Mouse (Mus musculus): ENCODE data around the gene Camk1d. TPM values are rescaled to one million over a fixed set of nuclear protein-coding genes. Genes with fewer than 3 reads are reported as not detected.

The Camk1d gene
- 6.5 and 8.4 TPM in 2 replicates for polyA plus RNA-seq (2015; fragmentation: Nextera tagmentation; extraction: Ambion mirVana)

DNA sequence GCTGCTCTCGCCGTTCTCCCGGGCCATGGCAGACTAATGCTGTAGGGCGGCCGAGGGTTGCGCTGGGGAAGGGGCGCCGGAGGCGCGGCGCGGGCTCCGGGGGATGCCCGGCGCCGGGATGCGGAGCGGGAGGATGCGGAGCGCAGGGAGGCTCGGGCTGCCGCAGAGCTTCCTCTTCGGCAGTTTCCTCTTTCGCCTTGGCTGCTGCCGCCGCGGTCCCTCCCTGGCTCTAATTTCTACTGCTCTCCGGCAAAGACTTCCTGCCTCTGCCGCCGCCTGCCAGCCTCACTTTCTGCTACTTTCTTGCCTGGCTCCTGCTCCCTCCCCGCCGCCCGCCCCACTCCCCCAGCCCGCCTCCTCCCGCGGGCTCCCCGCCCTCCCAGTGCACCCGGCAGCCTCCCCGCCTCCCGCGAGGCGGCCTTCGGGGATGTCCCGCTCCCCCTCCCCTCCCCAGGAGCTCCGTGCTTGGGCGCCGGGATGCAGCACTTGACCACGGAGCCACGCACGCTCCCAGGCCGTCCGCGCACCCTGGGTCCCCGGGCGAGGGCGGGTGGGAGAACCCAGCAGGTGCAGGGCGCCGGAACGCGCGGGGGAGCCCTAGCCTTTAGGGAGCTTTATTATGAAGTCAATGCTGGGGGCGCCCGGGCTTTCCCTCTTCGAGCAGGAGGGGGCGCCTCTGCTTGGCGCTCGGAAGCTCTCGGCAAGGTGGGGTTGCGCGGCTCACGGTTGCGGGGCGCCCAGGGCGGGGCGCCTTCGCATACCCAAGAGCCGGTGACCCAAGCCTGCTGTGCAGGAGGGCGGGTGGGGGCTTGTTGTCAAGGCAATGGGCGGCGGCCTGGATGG lies at the start of gene Camk1d:
Gene Camk1d, minus strand, starts transcription at position 305 of the 843 bp plus-strand sequence.
- Histone ChIP-seq H3K4me1 (peaks cover 17% of the 10 kb centered on the region), H3K9me3 (no peaks in the 10 kb centered on the region), H3K27me3 (peaks cover 10% of the 10 kb centered on the region), H3K9ac (replicated peaks) (peak within 1 kb of the TSS; percentile 57), H3K36me3 (no peaks in the 10 kb centered on the region), H3K4me2 (replicated peaks) (peak within 1 kb of the TSS; percentile 96), H3K27ac (replicated peaks) (peak within 1 kb of the TSS; percentile 84), H3K4me3 (peak within 1 kb of the TSS; percentile 61)
- WGBS: under 1% methylated on average over 73 of the region's 80 CpGs
- ATAC-seq (replicated peaks): peak; percentile 85

GRCm38 (mm10) chr2:5762031-5762430 lies 47.7 kb upstream of the Camk1d start:
- H3K9ac ChIP-seq (replicated peaks): no peak overlapping the region
- H3K4me1 ChIP-seq: no peaks in the 10 kb centered on the region
- H3K4me2 ChIP-seq (replicated peaks): no peak overlapping the region
- no peak for ATAC-seq (replicated peaks)
- H3K27me3 ChIP-seq: no peaks in the 10 kb centered on the region
- H3K27ac ChIP-seq (replicated peaks): no peak overlapping the region
- no peaks in the 10 kb centered on the region for H3K9me3 ChIP-seq
- 91% methylated on average over 3 of the region's 3 CpGs for WGBS
- no peak overlapping the region for H3K4me3 ChIP-seq
- no peaks in the 10 kb centered on the region for H3K36me3 ChIP-seq

DNA sequence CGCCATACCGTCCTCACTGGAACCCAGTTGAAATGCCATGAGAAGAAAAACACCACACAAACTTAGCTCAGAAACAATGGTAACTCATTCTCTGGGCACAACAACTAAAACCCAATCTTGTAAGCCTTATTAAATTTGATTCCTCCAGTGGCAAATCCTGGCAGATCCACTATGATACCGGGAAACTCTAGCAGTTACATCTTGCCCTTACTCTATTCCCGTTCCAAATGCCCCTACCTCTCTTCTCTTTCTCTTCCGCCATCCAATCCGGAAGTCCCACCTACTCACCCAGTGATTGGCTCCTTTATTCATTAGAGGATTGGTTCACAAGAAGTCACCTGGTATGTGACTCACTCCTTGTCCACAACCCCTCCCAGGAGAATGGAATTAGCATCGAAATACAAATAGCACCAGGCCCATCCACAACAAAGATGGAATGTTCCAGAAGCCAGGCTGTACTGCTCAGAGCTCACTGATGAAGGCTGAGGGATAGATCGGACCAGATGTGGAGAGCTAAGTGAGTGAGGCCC lies 46.2 kb upstream of the Camk1d start:
- 93% methylated on average over 8 of the region's 8 CpGs for WGBS

GRCm38 (mm10) chr2:5758569-5758968 lies 44.3 kb upstream of the Camk1d start:
- H3K36me3 ChIP-seq: no peaks in the 10 kb centered on the region
- no peak overlapping the region for H3K4me2 ChIP-seq (replicated peaks)
- no peak overlapping the region for H3K27ac ChIP-seq (replicated peaks)
- H3K4me1 ChIP-seq: no peaks in the 10 kb centered on the region
- no peak for ATAC-seq (replicated peaks)
- no peaks in the 10 kb centered on the region for H3K9me3 ChIP-seq
- WGBS: 98% methylated on average over 2 of the region's 2 CpGs
- no peak overlapping the region for H3K9ac ChIP-seq (replicated peaks)
- H3K27me3 ChIP-seq: no peaks in the 10 kb centered on the region
- H3K4me3 ChIP-seq: no peak overlapping the region

More for the DNA sequence above, 46.2 kb upstream of the Camk1d start:
- Histone ChIP-seq H3K4me2 (replicated peaks) (no peak overlapping the region), H3K9me3 (no peaks in the 10 kb centered on the region), H3K27ac (replicated peaks) (no peak overlapping the region), H3K4me1 (no peaks in the 10 kb centered on the region), H3K27me3 (no peaks in the 10 kb centered on the region), H3K36me3 (no peaks in the 10 kb centered on the region), H3K9ac (replicated peaks) (no peak overlapping the region), H3K4me3 (no peak overlapping the region)
- ATAC-seq (replicated peaks): no peak

- no peaks in the 10 kb centered on the region for H3K4me1 ChIP-seq
Observed at GRCm38 (mm10) chr2:5750872-5751271, 36.6 kb upstream of the Camk1d start.

DNA sequence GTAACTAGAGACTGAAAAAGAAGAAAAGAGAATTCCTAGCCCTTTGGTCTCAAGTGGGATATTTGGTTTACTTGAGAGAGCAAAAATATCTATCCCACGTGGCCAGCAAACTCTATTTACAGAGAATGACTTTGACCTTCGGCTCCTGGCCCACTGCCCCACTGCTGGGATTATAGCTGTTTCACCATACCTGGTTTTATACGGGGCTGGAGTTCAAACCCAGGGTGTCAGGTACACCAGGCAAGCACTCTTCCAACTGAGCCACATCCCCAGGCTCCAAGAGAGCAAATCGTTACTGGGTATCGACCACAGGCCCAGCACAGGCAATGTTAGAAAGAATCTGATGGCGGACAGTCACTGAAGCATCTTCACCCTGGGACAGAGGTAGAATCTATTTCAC lies 34.9 kb upstream of the Camk1d start:
- no peak for ATAC-seq (replicated peaks)
- H3K4me1 ChIP-seq: no peaks in the 10 kb centered on the region
- no peaks in the 10 kb centered on the region for H3K9me3 ChIP-seq
- H3K4me3 ChIP-seq: no peak overlapping the region
- no peak overlapping the region for H3K9ac ChIP-seq (replicated peaks)
- no peaks in the 10 kb centered on the region for H3K27me3 ChIP-seq
- WGBS: 91% methylated on average over 6 of the region's 6 CpGs
- H3K4me2 ChIP-seq (replicated peaks): no peak overlapping the region
- no peak overlapping the region for H3K27ac ChIP-seq (replicated peaks)
- no peaks in the 10 kb centered on the region for H3K36me3 ChIP-seq

More at GRCm38 (mm10) chr2:5750872-5751271, 36.6 kb upstream of the Camk1d start:
- 89% methylated on average over 3 of the region's 3 CpGs for WGBS
- no peak for ATAC-seq (replicated peaks)
- H3K9me3 ChIP-seq: no peaks in the 10 kb centered on the region
- H3K4me2 ChIP-seq (replicated peaks): no peak overlapping the region
- no peak overlapping the region for H3K27ac ChIP-seq (replicated peaks)
- no peaks in the 10 kb centered on the region for H3K27me3 ChIP-seq
- no peaks in the 10 kb centered on the region for H3K36me3 ChIP-seq
- no peak overlapping the region for H3K4me3 ChIP-seq
- H3K9ac ChIP-seq (replicated peaks): no peak overlapping the region

GRCm38 (mm10) chr2:5747545-5748043 lies 33.3 kb upstream of the Camk1d start:
- ATAC-seq (replicated peaks): no peak
- Histone ChIP-seq H3K9me3 (no peaks in the 10 kb centered on the region), H3K36me3 (no peaks in the 10 kb centered on the region), H3K9ac (replicated peaks) (no peak overlapping the region), H3K27ac (replicated peaks) (no peak overlapping the region), H3K4me2 (replicated peaks) (no peak overlapping the region), H3K4me1 (no peaks in the 10 kb centered on the region), H3K27me3 (no peaks in the 10 kb centered on the region), H3K4me3 (no peak overlapping the region)
- 84% methylated on average over 5 of the region's 5 CpGs for WGBS

- ATAC-seq (replicated peaks): no peak
- Histone ChIP-seq H3K4me2 (replicated peaks) (no peak overlapping the region), H3K9ac (replicated peaks) (no peak overlapping the region), H3K9me3 (no peaks in the 10 kb centered on the region), H3K36me3 (no peaks in the 10 kb centered on the region), H3K27ac (replicated peaks) (no peak overlapping the region), H3K4me3 (no peak overlapping the region), H3K27me3 (no peaks in the 10 kb centered on the region), H3K4me1 (no peaks in the 10 kb centered on the region)
- 83% methylated on average over 12 of the region's 12 CpGs for WGBS
Observed at GRCm38 (mm10) chr2:5746529-5746928, 32.2 kb upstream of the Camk1d start.

- Histone ChIP-seq H3K36me3 (no peaks in the 10 kb centered on the region), H3K9ac (replicated peaks) (no peak overlapping the region), H3K4me3 (no peak overlapping the region), H3K27me3 (no peaks in the 10 kb centered on the region), H3K4me2 (replicated peaks) (no peak overlapping the region), H3K27ac (replicated peaks) (no peak overlapping the region), H3K4me1 (no peaks in the 10 kb centered on the region), H3K9me3 (no peaks in the 10 kb centered on the region)
- ATAC-seq (replicated peaks): no peak
- 61% methylated on average over 8 of the region's 8 CpGs for WGBS
Observed at GRCm38 (mm10) chr2:5743886-5744285, 29.6 kb upstream of the Camk1d start.

- ATAC-seq (replicated peaks): no peak
- Histone ChIP-seq H3K4me2 (replicated peaks) (no peak overlapping the region), H3K4me3 (no peak overlapping the region), H3K36me3 (no peaks in the 10 kb centered on the region), H3K27me3 (no peaks in the 10 kb centered on the region), H3K9ac (replicated peaks) (no peak overlapping the region), H3K9me3 (no peaks in the 10 kb centered on the region), H3K27ac (replicated peaks) (no peak overlapping the region), H3K4me1 (peaks cover 3% of the 10 kb centered on the region)
- 75% methylated on average over 1 of the region's 1 CpGs for WGBS
Observed at GRCm38 (mm10) chr2:5740913-5741312, 26.6 kb upstream of the Camk1d start.

DNA sequence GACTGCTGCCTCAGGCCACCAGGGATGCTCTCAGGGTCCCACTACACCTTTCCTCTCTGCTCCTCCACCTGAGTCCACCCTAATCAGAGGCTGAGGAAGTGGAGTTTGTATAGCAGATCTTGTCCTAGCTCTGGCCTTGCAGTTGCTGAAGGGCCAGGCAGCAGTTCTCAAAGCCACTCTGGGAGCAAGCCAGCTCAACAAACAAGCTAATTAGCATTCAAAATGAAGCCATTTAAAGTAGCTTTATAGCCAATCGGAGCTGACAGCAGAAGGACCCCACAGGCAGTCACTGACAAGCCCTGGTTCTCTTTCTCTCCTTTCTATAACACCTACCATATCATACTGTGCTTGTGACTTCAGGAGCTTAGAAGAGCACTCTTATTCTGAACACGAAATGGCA lies 21.6 kb upstream of the Camk1d start:
- no peak overlapping the region for H3K9ac ChIP-seq (replicated peaks)
- no peak; the same call in 1 of the 2 replicates for ATAC-seq (replicated peaks)

GRCm38 (mm10) chr2:5733300-5734085 lies 19.2 kb upstream of the Camk1d start:
- H3K4me1 ChIP-seq: peaks cover 31% of the 10 kb centered on the region
- H3K4me2 ChIP-seq (replicated peaks): no peak overlapping the region
- no peaks in the 10 kb centered on the region for H3K36me3 ChIP-seq
- WGBS: 72% methylated on average over 3 of the region's 3 CpGs
- no peaks in the 10 kb centered on the region for H3K27me3 ChIP-seq
- no peak for ATAC-seq (replicated peaks)
- H3K4me3 ChIP-seq: no peak overlapping the region
- no peak overlapping the region for H3K27ac ChIP-seq (replicated peaks)
- H3K9ac ChIP-seq (replicated peaks): no peak overlapping the region
- no peaks in the 10 kb centered on the region for H3K9me3 ChIP-seq

More for the DNA sequence above, 21.6 kb upstream of the Camk1d start:
- H3K9me3 ChIP-seq: no peaks in the 10 kb centered on the region
- no peak overlapping the region for H3K4me2 ChIP-seq (replicated peaks)
- peaks cover 18% of the 10 kb centered on the region for H3K4me1 ChIP-seq
- H3K4me3 ChIP-seq: no peak overlapping the region
- H3K27me3 ChIP-seq: no peaks in the 10 kb centered on the region
- WGBS: 17% methylated on average over 2 of the region's 2 CpGs
- no peak overlapping the region for H3K27ac ChIP-seq (replicated peaks)
- no peaks in the 10 kb centered on the region for H3K36me3 ChIP-seq

Data from forebrain, embryonic 15.5 days (tissue).